Mouse (Mus musculus) Patski (cell line): Measurements from ENCODE around the gene Lgalsl. TPM values are rescaled to one million over a fixed set of nuclear protein-coding genes. Genes with fewer than 3 reads are reported as not detected.

Source experiments
- ATAC-seq: fragments of 100-300 bp; one replicate; pipeline ENCODE4 v1.8.0; 2021
- CTCF ChIA-PET: fragments of 350-600 bp; sonication (Branson Sonifier 250); formaldehyde crosslinking; loops from one replicate; lab custom pipeline; 2022; ENCODE audit warnings: inconsistent platforms; lab: Charles Lee
- POLR2A ChIA-PET: fragments of 350-600 bp; sonication (Branson Sonifier 250); formaldehyde crosslinking; loops from one replicate; lab custom pipeline; 2022; ENCODE audit warnings: antibody characterized with exemption, inconsistent platforms; lab: Charles Lee
- DNase-seq: peaks from one replicate; pipeline ENCODE4 v3.0.0-alpha.2; 2011; ENCODE audit warnings: low read depth, low spot score
- H3K27me3 ChIP-seq: fragments of 371-371 bp; one replicate; pipeline ENCODE4 v1.5.1; 2021
- CTCF ChIP-seq: fragments of 100-300 bp; IDR thresholded peaks from one replicate; pipeline ENCODE4 v1.5.1; 2021
- in situ Hi-C: fragments of 300-500 bp; cut with MboI; formaldehyde crosslinking; loops from 3 replicates; pipeline ENCODE4 v1.11.1; 2018; ENCODE audit warnings: low pct_unique_long_range_greater_than_20kb, mixed read lengths
- polyA plus RNA-seq: library from polyadenylated mRNA; unstranded; gene quantifications from one replicate; pipeline ENCODE4 v1.2.3, GENCODE M21; 2021

Gene Lgalsl
- polyA plus RNA-seq, 1 experiment from 2014 or later, result 5.3 TPM

- in situ Hi-C loops, result no loop called here
- ATAC-seq, result no peak
- no peak for TF ChIP-seq CTCF
Measured at GRCm38 (mm10) chr11:20800277-20801092, 30.4 kb downstream of the Lgalsl start.

GRCm38 (mm10) chr11:20797841-20798240, 33.0 kb downstream of the Lgalsl start:
- POLR2A ChIA-PET, result interaction anchor here (0.6 kb wide), 1 partner anchor 117 kb away, joined by 3 read pairs; no protein-coding TSS in a partner anchor
- peaks cover 47% of the 10 kb centered on the region for H3K27me3 ChIP-seq
- CTCF ChIA-PET, result interaction anchor here (0.8 to 3.2 kb wide), 2 partner anchors 14 to 116 kb away, joined by 3 to 13 read pairs; no protein-coding TSS in a partner anchor
- ATAC-seq (no peak), DNase-seq (no peak)
- TF ChIP-seq CTCF, result no peak
- in situ Hi-C loops, result loop anchor here (25.0 kb wide), 1 partner anchor 664 kb away; no protein-coding TSS in a partner anchor

More at GRCm38 (mm10) chr11:20800277-20801092, 30.4 kb downstream of the Lgalsl start:
- ChIA-PET CTCF (no interaction called here), POLR2A (no interaction called here)
- DNase-seq, result no peak
- peaks cover 63% of the 10 kb centered on the region for H3K27me3 ChIP-seq

GRCm38 (mm10) chr11:20795466-20795865, 35.4 kb downstream of the Lgalsl start:
- ATAC-seq, result no peak
- in situ Hi-C loops, result loop anchor here (25.0 kb wide), 1 partner anchor 667 kb away; no protein-coding TSS in a partner anchor
- ChIA-PET POLR2A (no interaction called here), CTCF (interaction anchor here (0.6 to 3.7 kb wide), 6 partner anchors 31 to 120 kb away, joined by 3 to 28 read pairs (median 5); no protein-coding TSS in a partner anchor)
- no peak for DNase-seq
- no peak for TF ChIP-seq CTCF
- H3K27me3 ChIP-seq, result peaks cover 27% of the 10 kb centered on the region

GRCm38 (mm10) chr11:20794913-20795254, 36.0 kb downstream of the Lgalsl start:
- ChIA-PET POLR2A (no interaction called here), CTCF (interaction anchor here (0.6 to 3.7 kb wide), 9 partner anchors 32 to 383 kb away, joined by 3 to 28 read pairs (median 4); no protein-coding TSS in a partner anchor)
- in situ Hi-C loops, result loop anchor here (5.0 to 25.0 kb wide), 3 partner anchors 117 to 667 kb away; no protein-coding TSS in a partner anchor
- TF ChIP-seq CTCF, result no peak
- no peak for ATAC-seq
- H3K27me3 ChIP-seq, result peaks cover 22% of the 10 kb centered on the region
- no peak for DNase-seq

GRCm38 (mm10) chr11:20794196-20794912, 36.5 kb downstream of the Lgalsl start:
- in situ Hi-C loops, result loop anchor here (5.0 to 25.0 kb wide), 3 partner anchors 118 to 668 kb away; no protein-coding TSS in a partner anchor
- TF ChIP-seq CTCF, result peak; percentile 89
- ATAC-seq, result peak; percentile 89
- CTCF ChIA-PET, result interaction anchor here (0.6 to 3.7 kb wide), 13 partner anchors 14 to 383 kb away, joined by 3 to 28 read pairs (median 4); no protein-coding TSS in a partner anchor
- peak; percentile 9 for DNase-seq
- POLR2A ChIA-PET, result interaction anchor here (0.8 kb wide), 1 partner anchor 96 kb away, joined by 3 read pairs; no protein-coding TSS in a partner anchor
- H3K27me3 ChIP-seq, result peaks cover 22% of the 10 kb centered on the region

- peaks cover 23% of the 10 kb centered on the region for H3K27me3 ChIP-seq
- ChIA-PET POLR2A (interaction anchor here (0.8 kb wide), 1 partner anchor 97 kb away, joined by 3 read pairs; no protein-coding TSS in a partner anchor), CTCF (interaction anchor here (0.6 to 3.7 kb wide), 10 partner anchors 14 to 384 kb away, joined by 3 to 28 read pairs (median 4); no protein-coding TSS in a partner anchor)
- ATAC-seq (no peak), DNase-seq (no peak)
- TF ChIP-seq CTCF, result no peak
- in situ Hi-C loops, result loop anchor here (5.0 to 25.0 kb wide), 3 partner anchors 119 to 669 kb away; no protein-coding TSS in a partner anchor
Measured at GRCm38 (mm10) chr11:20793676-20794075, 37.2 kb downstream of the Lgalsl start.

- ChIA-PET CTCF (interaction anchor here (0.9 to 3.7 kb wide), 4 partner anchors 42 to 123 kb away, joined by 3 to 28 read pairs (median 8); no protein-coding TSS in a partner anchor), POLR2A (no interaction called here)
- H3K27me3 ChIP-seq, result peaks cover 19% of the 10 kb centered on the region
- no peak for TF ChIP-seq CTCF
- in situ Hi-C loops, result loop anchor here (5.0 to 25.0 kb wide), 3 partner anchors 120 to 670 kb away; no protein-coding TSS in a partner anchor
- DNase-seq (no peak), ATAC-seq (no peak)
Measured at GRCm38 (mm10) chr11:20792667-20793066, 38.2 kb downstream of the Lgalsl start.

GRCm38 (mm10) chr11:20791334-20791733, 39.5 kb downstream of the Lgalsl start:
- ATAC-seq, result no peak
- ChIA-PET POLR2A (no interaction called here), CTCF (interaction anchor here (1.2 to 2.9 kb wide), 2 partner anchors 10 to 124 kb away, joined by 3 to 11 read pairs; no protein-coding TSS in a partner anchor)
- no peak for DNase-seq
- TF ChIP-seq CTCF, result no peak
- peaks cover 22% of the 10 kb centered on the region for H3K27me3 ChIP-seq
- in situ Hi-C loops, result loop anchor here (5.0 to 25.0 kb wide), 3 partner anchors 121 to 671 kb away; no protein-coding TSS in a partner anchor

GRCm38 (mm10) chr11:20789015-20789414, 41.8 kb downstream of the Lgalsl start:
- ATAC-seq, result no peak
- in situ Hi-C loops, result loop anchor here (25.0 kb wide), 1 partner anchor 673 kb away; no protein-coding TSS in a partner anchor
- ChIA-PET CTCF (interaction anchor here (1.3 to 1.6 kb wide), 2 partner anchors 125 to 390 kb away, joined by 4 read pairs; no protein-coding TSS in a partner anchor), POLR2A (no interaction called here)
- no peak for TF ChIP-seq CTCF
- H3K27me3 ChIP-seq, result peaks cover 12% of the 10 kb centered on the region
- DNase-seq, result no peak
